Mouse (Mus musculus): ENCODE data around the gene Adam23. TPM values are rescaled to one million over a fixed set of nuclear protein-coding genes. Genes with fewer than 3 reads are reported as not detected.

Adam23 gene
- polyA plus RNA-seq, 1 experiment from 2014 or later = not detected

GRCm38 (mm10) chr1:63445149-63445609 lies 512 bp upstream of the Adam23 start:
- DNase-seq (ENCODE audit: low read depth, low spot score) (no peak), ATAC-seq (no peak)
- POLR2A ChIA-PET = no interaction called here
- H3K27me3 ChIP-seq = peaks cover 28% of the 10 kb centered on the region
- TF ChIP-seq CTCF (IDR thresholded peaks at IDR 0.05) = no peak
- CTCF ChIA-PET = interaction anchor here (0.9 kb wide), 1 partner anchor 15 kb away, joined by 3 read pairs; no protein-coding TSS in a partner anchor
- in situ Hi-C loops (cut with MboI; ENCODE audit: low pct_unique_long_range_greater_than_20kb) = no loop called here

- ChIA-PET POLR2A (no interaction called here), CTCF (no interaction called here)
- no peak for TF ChIP-seq CTCF (IDR thresholded peaks at IDR 0.05)
- in situ Hi-C loops (cut with MboI; ENCODE audit: low pct_unique_long_range_greater_than_20kb) = no loop called here
- peak; percentile 31 for ATAC-seq
- DNase-seq (ENCODE audit: low read depth, low spot score) = no peak
- peaks cover 28% of the 10 kb centered on the region for H3K27me3 ChIP-seq
These were observed 485 bp downstream of the Adam23 start for GRCm38 (mm10) chr1:63446047-63446704.

- POLR2A ChIA-PET = no interaction called here
- in situ Hi-C loops (cut with MboI; ENCODE audit: low pct_unique_long_range_greater_than_20kb) = no loop called here
- H3K27me3 ChIP-seq = peaks cover 28% of the 10 kb centered on the region
- DNase-seq (ENCODE audit: low read depth, low spot score) = no peak
- ATAC-seq = no peak
- no peak for TF ChIP-seq CTCF (IDR thresholded peaks at IDR 0.05)
- CTCF ChIA-PET = no interaction called here
These were observed 1.0 kb downstream of the Adam23 start for GRCm38 (mm10) chr1:63446721-63447120.

GRCm38 (mm10) chr1:63450091-63450490 lies 4.4 kb downstream of the Adam23 start:
- CTCF ChIA-PET = no interaction called here
- no peak for ATAC-seq
- POLR2A ChIA-PET = no interaction called here
- no peak for TF ChIP-seq CTCF (IDR thresholded peaks at IDR 0.05)
- in situ Hi-C loops (cut with MboI; ENCODE audit: low pct_unique_long_range_greater_than_20kb) = no loop called here
- no peak for DNase-seq (ENCODE audit: low read depth, low spot score)
- H3K27me3 ChIP-seq = peaks cover 22% of the 10 kb centered on the region

GRCm38 (mm10) chr1:63453332-63453887 lies 7.7 kb downstream of the Adam23 start:
- POLR2A ChIA-PET = no interaction called here
- DNase-seq (ENCODE audit: low read depth, low spot score) = no peak
- ATAC-seq = no peak
- H3K27me3 ChIP-seq = peaks cover 13% of the 10 kb centered on the region
- in situ Hi-C loops (cut with MboI; ENCODE audit: low pct_unique_long_range_greater_than_20kb) = no loop called here
- CTCF ChIA-PET = interaction anchor here (1.4 kb wide), 1 partner anchor 12 kb away, joined by 3 read pairs; no protein-coding TSS in a partner anchor
- TF ChIP-seq CTCF (IDR thresholded peaks at IDR 0.05) = no peak

GRCm38 (mm10) chr1:63457801-63458519 lies 12.3 kb downstream of the Adam23 start:
- CTCF ChIA-PET = no interaction called here
- ATAC-seq (no peak), DNase-seq (ENCODE audit: low read depth, low spot score) (no peak)
- in situ Hi-C loops (cut with MboI; ENCODE audit: low pct_unique_long_range_greater_than_20kb) = no loop called here
- TF ChIP-seq CTCF (IDR thresholded peaks at IDR 0.05) = no peak
- H3K27me3 ChIP-seq = peaks cover 10% of the 10 kb centered on the region
- POLR2A ChIA-PET = no interaction called here

- no peak for ATAC-seq
- TF ChIP-seq CTCF (IDR thresholded peaks at IDR 0.05) = no peak
- peaks cover 15% of the 10 kb centered on the region for H3K27me3 ChIP-seq
- DNase-seq (ENCODE audit: low read depth, low spot score) = no peak
- in situ Hi-C loops (cut with MboI; ENCODE audit: low pct_unique_long_range_greater_than_20kb) = no loop called here
- CTCF ChIA-PET = interaction anchor here (1.2 kb wide), 1 partner anchor 21 kb away, joined by 3 read pairs; no protein-coding TSS in a partner anchor
- POLR2A ChIA-PET = no interaction called here
These were observed 13.5 kb downstream of the Adam23 start for GRCm38 (mm10) chr1:63459151-63459550.

- DNase-seq (ENCODE audit: low read depth, low spot score) (no peak), ATAC-seq (no peak)
- no peak for TF ChIP-seq CTCF (IDR thresholded peaks at IDR 0.05)
- peaks cover 14% of the 10 kb centered on the region for H3K27me3 ChIP-seq
- ChIA-PET POLR2A (no interaction called here), CTCF (interaction anchor here (1.2 kb wide), 1 partner anchor 20 kb away, joined by 3 read pairs; no protein-coding TSS in a partner anchor)
- in situ Hi-C loops (cut with MboI; ENCODE audit: low pct_unique_long_range_greater_than_20kb) = no loop called here
These were observed 14.2 kb downstream of the Adam23 start for GRCm38 (mm10) chr1:63459926-63460325.

GRCm38 (mm10) chr1:63464441-63464840 lies 18.8 kb downstream of the Adam23 start:
- in situ Hi-C loops (cut with MboI; ENCODE audit: low pct_unique_long_range_greater_than_20kb) = no loop called here
- POLR2A ChIA-PET = no interaction called here
- CTCF ChIA-PET = interaction anchor here (1.4 kb wide), 1 partner anchor 11 kb away, joined by 3 read pairs; no protein-coding TSS in a partner anchor
- TF ChIP-seq CTCF (IDR thresholded peaks at IDR 0.05) = no peak
- H3K27me3 ChIP-seq = peaks cover 18% of the 10 kb centered on the region
- ATAC-seq (no peak), DNase-seq (ENCODE audit: low read depth, low spot score) (no peak)

GRCm38 (mm10) chr1:63473272-63473671 lies 27.6 kb downstream of the Adam23 start:
- no peak for TF ChIP-seq CTCF (IDR thresholded peaks at IDR 0.05)
- in situ Hi-C loops (cut with MboI; ENCODE audit: low pct_unique_long_range_greater_than_20kb) = no loop called here
- ATAC-seq (no peak), DNase-seq (ENCODE audit: low read depth, low spot score) (no peak)
- H3K27me3 ChIP-seq = peaks cover 50% of the 10 kb centered on the region
- ChIA-PET CTCF (no interaction called here), POLR2A (no interaction called here)

GRCm38 (mm10) chr1:63473696-63474095 lies 28.0 kb downstream of the Adam23 start:
- CTCF ChIA-PET = no interaction called here
- TF ChIP-seq CTCF (IDR thresholded peaks at IDR 0.05) = no peak
- in situ Hi-C loops (cut with MboI; ENCODE audit: low pct_unique_long_range_greater_than_20kb) = no loop called here
- ATAC-seq (no peak), DNase-seq (ENCODE audit: low read depth, low spot score) (no peak)
- POLR2A ChIA-PET = no interaction called here
- peaks cover 54% of the 10 kb centered on the region for H3K27me3 ChIP-seq
